Mouse (Mus musculus): ENCODE measurements around the gene Olfr132.
"Not testable (repeated sequence)": the region's sequence is repeated elsewhere in the genome, so short reads cannot be mapped to it uniquely, and the experiment has no call there.

Gene Olfr132

DNA sequence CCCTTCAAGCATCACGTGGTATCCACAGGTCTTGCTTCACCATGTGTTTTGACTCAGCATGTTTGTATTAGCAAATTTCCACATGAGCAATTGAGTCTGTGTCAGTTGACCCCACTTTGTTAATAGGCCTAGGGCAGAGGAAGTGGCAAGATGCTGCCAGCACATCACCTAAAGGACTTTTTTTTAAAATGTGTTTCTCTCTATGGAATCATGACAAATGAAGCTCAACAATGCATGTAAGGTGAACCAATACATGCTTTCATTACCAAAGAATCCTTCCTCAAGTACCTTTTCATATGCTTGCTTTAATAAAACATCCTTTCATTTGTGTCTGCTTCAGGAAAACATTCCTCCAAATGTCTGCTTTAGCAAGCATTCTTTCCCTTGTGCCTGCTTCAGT lies at the start of gene Olfr132:
Gene Olfr132, minus strand, starts transcription at position 101 of the 400 bp plus-strand sequence.
- no peak for DNase-seq

DNA sequence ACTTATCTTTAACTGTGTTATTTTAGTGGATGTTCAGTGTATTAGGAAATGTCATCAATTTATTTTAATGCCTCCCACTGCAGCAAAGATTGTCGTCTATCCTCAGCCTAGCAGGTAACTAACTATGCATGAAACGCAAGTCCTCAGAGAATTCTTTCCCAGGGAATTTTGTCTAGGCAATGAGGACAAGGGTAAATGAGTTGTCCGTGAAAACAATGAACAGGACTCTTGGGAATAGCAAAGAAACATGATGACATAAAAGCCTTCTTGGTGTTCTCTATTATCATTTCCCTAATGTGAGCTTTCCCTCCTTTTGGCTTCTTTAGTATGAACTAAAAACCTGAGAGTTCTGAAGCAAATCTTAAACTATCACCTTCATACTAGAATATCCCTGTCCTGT lies 36.8 kb upstream of the Olfr132 start, which contains the start of gene Olfr134:
Gene Olfr134, plus strand, starts transcription at position 301 of the 400 bp plus-strand sequence.
- DNase-seq: no peak

DNA sequence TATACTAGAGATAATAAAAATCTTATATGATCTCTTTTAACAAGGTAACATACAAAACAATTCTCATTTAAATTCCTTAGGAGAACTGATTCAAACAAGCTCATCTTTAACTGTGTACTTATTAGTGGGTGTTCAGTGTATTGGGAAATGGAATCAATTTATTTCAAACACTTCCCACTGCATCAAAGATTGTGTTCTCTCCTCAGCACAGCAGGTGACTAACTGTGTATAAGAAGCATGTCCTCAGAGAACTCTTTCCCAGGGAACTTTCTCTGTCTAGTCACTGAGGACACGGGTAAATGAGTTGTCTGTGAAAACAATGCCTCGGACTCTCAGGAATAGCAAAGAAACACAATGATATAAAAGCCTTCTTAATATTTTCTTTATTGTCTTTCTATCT lies 10.7 kb upstream of the Olfr132 start, which contains the start of gene Olfr133:
Gene Olfr133, plus strand, starts transcription at position 301 of the 400 bp plus-strand sequence.
- DNase-seq: no peak

DNA sequence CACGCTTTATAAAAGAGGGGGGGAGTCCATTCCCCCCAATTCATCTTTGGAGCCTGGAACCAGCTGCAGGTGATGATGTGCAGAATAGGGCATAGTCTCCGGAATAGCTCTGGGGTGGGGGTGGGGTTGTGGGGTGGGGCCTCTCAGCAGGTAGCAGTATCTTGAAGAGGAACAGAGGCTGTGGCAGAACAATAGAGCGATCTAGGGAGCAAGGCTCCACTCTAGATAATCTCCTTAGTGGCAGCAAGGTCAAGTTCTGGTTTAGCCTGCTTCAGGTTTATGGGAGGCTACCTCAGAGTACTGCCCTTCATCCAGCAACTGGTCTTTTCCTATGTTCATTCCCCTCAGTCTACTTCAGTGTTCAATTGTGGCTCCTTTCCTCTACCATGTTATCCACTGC lies 9.0 kb downstream of the Olfr132 start:
- not testable (repeated sequence) for DNase-seq

DNA sequence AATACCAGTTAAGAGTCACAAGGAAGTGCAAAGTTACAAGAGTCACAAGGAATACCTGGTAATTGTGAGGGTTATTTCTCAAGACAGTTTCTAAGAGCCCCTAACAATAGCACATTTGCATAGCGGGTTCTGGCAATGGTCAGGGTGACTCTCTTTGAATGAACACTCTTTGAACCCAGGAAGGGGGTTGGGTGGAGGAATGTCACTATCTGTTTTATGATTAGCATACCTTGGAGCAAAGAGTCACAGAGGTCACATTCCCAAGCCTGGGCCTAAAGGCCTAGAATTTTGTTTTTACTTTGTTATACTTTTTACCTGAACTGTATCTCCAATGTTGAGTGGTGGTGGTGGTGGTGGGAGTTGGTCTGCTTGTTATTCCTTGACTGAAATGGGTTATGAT lies 10.1 kb downstream of the Olfr132 start:
- not testable (repeated sequence) for DNase-seq

DNA sequence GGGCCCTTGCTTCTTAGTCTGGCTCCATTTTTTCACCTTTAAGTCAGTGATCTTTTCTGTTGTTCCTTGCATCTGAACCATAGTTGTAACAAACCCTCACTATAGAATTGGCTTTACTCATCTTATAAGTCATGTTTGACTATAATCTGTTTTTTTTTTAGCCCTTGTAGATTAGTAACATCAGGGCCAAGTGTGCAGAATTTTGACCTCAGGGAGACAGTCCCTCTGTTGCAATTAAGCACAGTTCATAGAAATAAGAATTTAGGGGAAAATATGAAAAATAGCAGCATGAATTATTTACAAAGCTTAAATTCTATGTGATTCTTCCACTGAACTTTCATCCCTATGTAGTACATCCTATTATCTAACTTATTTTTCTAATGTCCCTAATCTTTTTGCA lies 45.7 kb downstream of the Olfr132 start, which contains the start of gene Olfr131:
Gene Olfr131, minus strand, starts transcription at position 101 of the 400 bp plus-strand sequence.
- DNase-seq: no peak

DNA sequence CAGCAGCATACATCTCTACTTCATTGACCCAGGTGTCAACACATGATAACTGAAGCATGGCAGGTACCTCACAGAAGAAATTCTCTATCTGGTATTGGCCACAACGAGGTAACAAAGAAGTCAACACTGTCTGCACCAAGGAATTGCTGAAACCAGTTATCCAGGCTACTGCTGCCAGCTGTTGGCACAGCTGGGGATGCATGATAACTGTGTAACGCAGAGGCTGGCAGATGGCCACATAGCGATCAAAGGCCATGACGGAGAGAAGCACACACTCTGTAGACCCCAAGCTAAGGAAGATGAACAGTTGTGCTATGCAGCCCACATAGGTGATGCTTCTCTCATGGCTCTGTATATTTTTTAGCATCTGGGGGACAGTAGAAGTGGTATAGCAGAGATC lies 52.0 kb downstream of the Olfr132 start:
- DNase-seq: no peak
